Mouse (Mus musculus): ENCODE data around the gene Ssh3. TPM values are rescaled to one million over a fixed set of nuclear protein-coding genes. Genes with fewer than 3 reads are reported as not detected.
A peak's percentile ranks its signal among the peaks of the same experiment; 100 is the strongest.
"Not testable (repeated sequence)": the region's sequence is repeated elsewhere in the genome, so short reads cannot be mapped to it uniquely, and the experiment has no call there.

The Ssh3 gene
- polyA plus RNA-seq, 1 experiment from 2014 or later, result 18.1 TPM

DNA sequence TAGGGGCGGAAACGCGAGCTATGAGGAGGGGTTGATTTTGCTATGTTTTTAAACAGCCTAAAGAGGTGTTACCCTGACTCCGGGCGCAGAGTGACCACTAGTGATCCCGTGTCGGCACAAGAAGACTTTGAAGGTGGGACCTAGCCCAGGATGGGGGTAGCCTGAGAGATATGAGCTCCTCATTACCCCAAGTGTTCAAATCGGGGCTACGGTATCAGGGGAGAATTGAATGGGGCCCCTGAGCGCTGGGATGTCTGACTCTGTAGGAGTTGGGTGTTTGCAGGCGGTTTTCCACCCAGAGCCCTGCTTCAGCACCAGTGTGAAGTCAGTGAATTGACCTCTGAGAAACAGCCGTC lies 11.1 kb downstream of the Ssh3 start:
- peak overlapping the region; percentile 65 for H3K4me3 ChIP-seq (ENCODE audit: low read depth, low read length)
- H3K9me3 ChIP-seq (ENCODE audit: control insufficient read depth), result no peaks in the 10 kb centered on the region
- H3K27me3 ChIP-seq (replicated peaks; ENCODE audit: control insufficient read depth, insufficient read depth, low read length), result no peaks in the 10 kb centered on the region
- H3K4me2 ChIP-seq (replicated peaks; ENCODE audit: low read depth), result peak overlapping the region; percentile 91
- 19% methylated on average over 12 of the region's 12 CpGs for WGBS
- TF ChIP-seq CTCF (IDR thresholded peaks at IDR 0.05; ENCODE audit: low read depth), result no peak
- H3K4me1 ChIP-seq (replicated peaks; ENCODE audit: control insufficient read depth, insufficient read depth, low read length), result no peaks in the 10 kb centered on the region; the same call in none of the 2 replicates
- H3K9ac ChIP-seq (ENCODE audit: low read depth, low read length), result 0 out of 2 replicates have a peak overlapping the region, but pooled peaks have one; percentile 8
- no peaks in the 10 kb centered on the region for H3K36me3 ChIP-seq (ENCODE audit: control insufficient read depth, insufficient read depth)
- peak overlapping the region; percentile 11; the same call in 1 of the 2 replicates for H3K27ac ChIP-seq (ENCODE audit: low read depth, low read length)
- no peak; the same call in none of the 2 replicates for ATAC-seq

DNA sequence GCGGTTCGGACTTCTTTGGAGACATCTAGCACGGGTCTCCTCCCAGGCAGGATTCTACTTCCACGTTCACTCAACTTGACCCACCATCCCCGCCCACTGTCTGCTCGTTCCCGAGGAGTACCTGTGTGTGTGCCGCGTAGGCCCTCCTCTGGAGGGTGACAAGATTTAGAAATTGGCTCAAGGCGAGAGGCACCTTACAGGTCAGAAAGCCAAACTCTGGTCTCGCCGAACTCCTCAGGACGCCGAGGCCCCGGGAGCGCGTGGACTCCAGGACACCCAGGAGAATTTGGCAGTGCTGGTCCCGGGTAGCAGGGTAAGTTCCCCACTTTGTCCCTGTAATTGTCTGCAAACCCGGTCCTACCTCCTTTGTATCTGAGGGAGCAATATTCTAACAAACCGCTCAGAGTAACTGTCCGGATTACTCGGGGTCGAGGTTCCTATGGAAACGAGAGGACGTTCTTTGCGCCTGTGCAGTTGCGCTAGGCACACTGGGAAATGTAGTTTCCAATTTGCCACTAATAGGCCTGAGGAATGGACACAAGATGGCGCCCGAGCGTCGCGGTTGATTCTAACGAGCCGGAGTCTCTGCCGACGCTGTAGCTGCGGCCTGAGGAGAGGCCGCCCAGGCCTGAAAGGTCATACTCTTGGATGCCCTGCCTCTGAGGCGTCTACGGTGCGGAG lies 11.6 kb downstream of the Ssh3 start:
- under 1% methylated on average over 41 of the region's 41 CpGs for WGBS
- no peaks in the 10 kb centered on the region for H3K9me3 ChIP-seq (ENCODE audit: control insufficient read depth)
- no peaks in the 10 kb centered on the region; the same call in none of the 2 replicates for H3K4me1 ChIP-seq (replicated peaks; ENCODE audit: control insufficient read depth, insufficient read depth, low read length)
- peak; percentile 98 for TF ChIP-seq CTCF (IDR thresholded peaks at IDR 0.05; ENCODE audit: low read depth)
- H3K4me2 ChIP-seq (replicated peaks; ENCODE audit: low read depth), result peak overlapping the region; percentile 91
- H3K27ac ChIP-seq (ENCODE audit: low read depth, low read length), result peak overlapping the region; percentile 11; the same call in 1 of the 2 replicates
- ATAC-seq, result peak; percentile 81
- H3K9ac ChIP-seq (ENCODE audit: low read depth, low read length), result peak overlapping the region; percentile 50; the same call in 1 of the 2 replicates
- H3K4me3 ChIP-seq (ENCODE audit: low read depth, low read length), result peak overlapping the region; percentile 65
- H3K27me3 ChIP-seq (replicated peaks; ENCODE audit: control insufficient read depth, insufficient read depth, low read length), result no peaks in the 10 kb centered on the region
- H3K36me3 ChIP-seq (ENCODE audit: control insufficient read depth, insufficient read depth), result no peaks in the 10 kb centered on the region

DNA sequence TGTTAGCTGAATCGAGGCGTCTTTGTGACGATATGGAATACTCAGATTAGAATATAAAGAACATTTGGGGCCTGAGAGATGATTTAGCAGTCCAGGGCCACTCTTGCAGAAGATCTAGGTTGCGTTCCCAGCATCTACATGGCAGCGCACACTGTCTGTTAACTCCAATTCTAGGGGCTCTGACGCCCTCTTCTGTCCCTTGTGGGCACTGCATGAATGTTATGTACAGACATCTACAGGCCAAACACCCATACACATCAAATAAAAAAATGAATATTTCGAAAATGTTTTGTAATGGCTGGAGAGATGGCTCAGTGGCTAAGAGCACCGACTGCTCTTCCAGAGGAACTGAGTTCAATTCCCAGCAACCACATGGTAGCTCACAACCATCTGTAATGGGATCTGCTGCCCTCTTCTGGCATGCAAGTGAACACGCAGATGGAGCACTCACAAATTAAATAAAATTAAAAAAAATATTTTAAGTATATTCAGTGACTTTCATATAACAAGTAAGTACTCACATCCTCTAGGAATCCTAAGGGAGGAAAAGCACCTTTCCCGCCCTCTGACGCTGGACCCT lies 13.3 kb downstream of the Ssh3 start:
- TF ChIP-seq CTCF (IDR thresholded peaks at IDR 0.05; ENCODE audit: low read depth), result peak; percentile 59
- H3K4me3 ChIP-seq (ENCODE audit: low read depth, low read length), result no peak overlapping the region

DNA sequence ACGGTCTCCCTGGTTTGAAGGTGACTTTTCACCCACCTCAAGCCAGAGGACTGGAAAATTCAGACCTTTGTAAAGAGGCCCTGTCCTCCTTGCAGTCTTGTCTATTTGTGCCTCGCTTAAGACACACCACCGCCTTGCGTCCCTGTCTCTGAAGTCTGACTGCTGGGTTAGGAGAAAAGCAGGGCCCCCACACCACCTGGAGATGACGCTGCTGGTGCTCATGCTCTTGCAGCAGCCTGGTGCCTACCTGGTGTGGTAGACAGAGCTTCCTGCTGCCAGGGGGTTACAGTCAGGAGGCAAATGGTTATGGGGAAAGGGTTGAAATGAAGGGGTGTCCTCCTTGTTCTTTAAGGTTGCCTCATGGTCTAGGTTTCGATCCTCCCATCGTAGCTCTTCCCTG lies 14.8 kb downstream of the Ssh3 start:
- ATAC-seq, result no peak
- no peaks in the 10 kb centered on the region for H3K36me3 ChIP-seq (ENCODE audit: control insufficient read depth, insufficient read depth)
- TF ChIP-seq CTCF (IDR thresholded peaks at IDR 0.05; ENCODE audit: low read depth), result no peak
- no peaks in the 10 kb centered on the region for H3K27me3 ChIP-seq (replicated peaks; ENCODE audit: control insufficient read depth, insufficient read depth, low read length)
- H3K4me1 ChIP-seq (replicated peaks; ENCODE audit: control insufficient read depth, insufficient read depth, low read length), result no peaks in the 10 kb centered on the region; the same call in none of the 2 replicates
- H3K27ac ChIP-seq (ENCODE audit: low read depth, low read length), result no peak overlapping the region
- no peak overlapping the region for H3K4me3 ChIP-seq (ENCODE audit: low read depth, low read length)
- no peaks in the 10 kb centered on the region for H3K9me3 ChIP-seq (ENCODE audit: control insufficient read depth)
- H3K9ac ChIP-seq (ENCODE audit: low read depth, low read length), result no peak overlapping the region
- H3K4me2 ChIP-seq (replicated peaks; ENCODE audit: low read depth), result no peak overlapping the region
- WGBS, result 89% methylated on average over 7 of the region's 7 CpGs

More for the DNA sequence above, 13.3 kb downstream of the Ssh3 start:
- ATAC-seq, result no peak
- no peak overlapping the region for H3K9ac ChIP-seq (ENCODE audit: low read depth, low read length)
- no peak overlapping the region for H3K27ac ChIP-seq (ENCODE audit: low read depth, low read length)
- WGBS, result 76% methylated on average over 11 of the region's 11 CpGs
- H3K4me1 ChIP-seq (replicated peaks; ENCODE audit: control insufficient read depth, insufficient read depth, low read length), result no peaks in the 10 kb centered on the region; the same call in none of the 2 replicates
- H3K9me3 ChIP-seq (ENCODE audit: control insufficient read depth), result no peaks in the 10 kb centered on the region
- no peaks in the 10 kb centered on the region for H3K36me3 ChIP-seq (ENCODE audit: control insufficient read depth, insufficient read depth)
- H3K27me3 ChIP-seq (replicated peaks; ENCODE audit: control insufficient read depth, insufficient read depth, low read length), result no peaks in the 10 kb centered on the region
- no peak overlapping the region for H3K4me2 ChIP-seq (replicated peaks; ENCODE audit: low read depth)

DNA sequence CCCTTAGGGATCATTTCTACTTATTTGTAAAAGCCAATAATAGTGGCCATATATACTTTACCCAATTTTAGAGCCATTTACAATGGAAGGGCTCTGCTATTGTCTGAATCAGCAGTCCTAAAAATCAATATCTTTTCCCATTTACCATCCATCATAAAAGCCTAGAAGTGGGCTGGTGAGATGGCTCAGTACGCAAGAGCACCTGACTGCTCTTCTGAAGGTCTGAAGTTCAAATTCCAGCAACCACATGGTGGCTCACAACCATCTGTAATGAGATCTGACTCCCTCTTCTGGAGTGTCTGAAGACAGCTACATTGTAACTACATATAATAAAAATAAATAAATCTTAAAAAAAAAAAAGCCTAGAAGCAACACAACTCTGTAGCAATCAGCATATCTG lies 20.3 kb downstream of the Ssh3 start:
- peak; percentile 64 for ATAC-seq
- not testable (repeated sequence) for H3K27ac ChIP-seq (ENCODE audit: low read depth, low read length); H3K36me3 ChIP-seq (ENCODE audit: control insufficient read depth, insufficient read depth); H3K27me3 ChIP-seq (replicated peaks; ENCODE audit: control insufficient read depth, insufficient read depth, low read length); H3K4me1 ChIP-seq (replicated peaks; ENCODE audit: control insufficient read depth, insufficient read depth, low read length); H3K9me3 ChIP-seq (ENCODE audit: control insufficient read depth); H3K4me3 ChIP-seq (ENCODE audit: low read depth, low read length); H3K4me2 ChIP-seq (replicated peaks; ENCODE audit: low read depth); H3K9ac ChIP-seq (ENCODE audit: low read depth, low read length)
- WGBS, result 26% methylated on average over 1 of the region's 1 CpGs
- peak; percentile 38; the same call in 1 of the 2 replicates for TF ChIP-seq CTCF (IDR thresholded peaks at IDR 0.05; ENCODE audit: low read depth)

DNA sequence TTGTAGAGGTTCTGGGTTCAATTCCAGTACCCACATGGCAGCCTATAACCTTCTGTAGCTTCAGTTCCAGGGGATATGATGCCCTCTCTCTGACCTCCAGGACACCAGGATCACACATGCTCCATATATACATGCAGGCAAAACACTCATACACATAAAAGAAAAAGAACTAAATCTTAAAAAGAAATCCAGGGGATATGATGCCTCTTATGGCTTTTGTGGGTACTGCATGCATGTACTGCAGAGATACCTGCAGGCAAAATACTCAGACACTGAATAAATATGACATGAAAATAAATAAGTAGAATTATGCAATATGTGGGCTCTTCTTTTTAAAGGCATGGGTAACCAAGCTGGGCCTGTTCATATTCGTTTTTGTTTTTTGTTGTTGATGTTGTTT lies 22.0 kb downstream of the Ssh3 start:
- no peak for ATAC-seq
- Histone ChIP-seq H3K4me1 (replicated peaks; ENCODE audit: control insufficient read depth, insufficient read depth, low read length) (no peaks in the 10 kb centered on the region), H3K4me2 (replicated peaks; ENCODE audit: low read depth) (no peak overlapping the region), H3K9ac (ENCODE audit: low read depth, low read length) (no peak overlapping the region), H3K27me3 (replicated peaks; ENCODE audit: control insufficient read depth, insufficient read depth, low read length) (no peaks in the 10 kb centered on the region), H3K9me3 (ENCODE audit: control insufficient read depth) (no peaks in the 10 kb centered on the region), H3K4me3 (ENCODE audit: low read depth, low read length) (no peak overlapping the region), H3K27ac (ENCODE audit: low read depth, low read length) (no peak overlapping the region), H3K36me3 (ENCODE audit: control insufficient read depth, insufficient read depth) (no peaks in the 10 kb centered on the region)
- TF ChIP-seq CTCF (IDR thresholded peaks at IDR 0.05; ENCODE audit: low read depth), result peak; percentile 57
- whole genome bisulfite sequencing, result 64% methylated on average over 1 of the region's 1 CpGs

All from intestine, postnatal 0 days (tissue).